Mouse (Mus musculus) liver, embryonic 13.5 days (tissue): ENCODE data around the gene Aak1. TPM values are rescaled to one million over a fixed set of nuclear protein-coding genes. Genes with fewer than 3 reads are reported as not detected.

ENCODE experiments used
- ATAC-seq: fragments of 200-750 bp; cut with Nextera tagmentation; 2 replicates; pipeline ENCODE4 v1.8.0; 2017; ENCODE audit warnings: low read depth, mild to moderate bottlenecking, moderate number of reproducible peaks, moderate library complexity
- DNase-seq: peaks from one replicate; pipeline ENCODE4 v3.0.0; 2022
- H3K27ac ChIP-seq: fragments of 300-500 bp; sonication (generic); 2 replicates; pipeline ENCODE4 v1.5.1; 2015; ENCODE audit warnings: moderate library complexity, mild to moderate bottlenecking, inconsistent platforms
- H3K27me3 ChIP-seq: fragments of 300-500 bp; sonication (generic); 2 replicates; pipeline ENCODE4 v1.6.1; 2015; ENCODE audit warnings: mild to moderate bottlenecking, inconsistent platforms
- H3K36me3 ChIP-seq: fragments of 300-500 bp; sonication (generic); 2 replicates; pipeline ENCODE4 v1.6.1; 2015; ENCODE audit warnings: mild to moderate bottlenecking, inconsistent platforms
- H3K4me1 ChIP-seq: fragments of 300-500 bp; sonication (generic); replicated peaks from 2 replicates; pipeline ENCODE4 v1.6.1; 2015; ENCODE audit warnings: inconsistent platforms
- H3K4me2 ChIP-seq: fragments of 300-500 bp; sonication (generic); 2 replicates; pipeline ENCODE4 v1.6.1; 2015; ENCODE audit warnings: inconsistent platforms, mild to moderate bottlenecking, moderate library complexity
- H3K4me3 ChIP-seq: fragments of 300-500 bp; sonication (generic); replicated peaks from 2 replicates; pipeline ENCODE4 v1.5.1; 2015; ENCODE audit warnings: mild to moderate bottlenecking, inconsistent platforms
- H3K9ac ChIP-seq: fragments of 300-500 bp; sonication (generic); 2 replicates; pipeline ENCODE4 v1.6.1; 2015; ENCODE audit warnings: mild to moderate bottlenecking, inconsistent platforms
- H3K9me3 ChIP-seq: fragments of 300-500 bp; sonication (generic); replicated peaks from 2 replicates; pipeline ENCODE4 v1.6.1; 2016; ENCODE audit warnings: inconsistent platforms
- WGBS: fragments of 180-500 bp; shearing (Covaris S2); methylation state at CpG from one replicate; pipeline ENCODE4 v1.1.7; 2015; ENCODE audit not compliant: insufficient replicate concordance; 5-methylcytosine and 5-hydroxymethylcytosine counted together
- polyA plus RNA-seq: library from polyadenylated mRNA; unstranded; fragments of >200 nt; fragmentation: Nextera tagmentation; extraction: Ambion mirVana; gene quantifications from 2 replicates; pipeline ENCODE4 v1.2.1, GENCODE M21; 2015

The Aak1 gene
- polyA plus RNA-seq, 1 experiment from 2014 or later = 3.4 TPM

DNA sequence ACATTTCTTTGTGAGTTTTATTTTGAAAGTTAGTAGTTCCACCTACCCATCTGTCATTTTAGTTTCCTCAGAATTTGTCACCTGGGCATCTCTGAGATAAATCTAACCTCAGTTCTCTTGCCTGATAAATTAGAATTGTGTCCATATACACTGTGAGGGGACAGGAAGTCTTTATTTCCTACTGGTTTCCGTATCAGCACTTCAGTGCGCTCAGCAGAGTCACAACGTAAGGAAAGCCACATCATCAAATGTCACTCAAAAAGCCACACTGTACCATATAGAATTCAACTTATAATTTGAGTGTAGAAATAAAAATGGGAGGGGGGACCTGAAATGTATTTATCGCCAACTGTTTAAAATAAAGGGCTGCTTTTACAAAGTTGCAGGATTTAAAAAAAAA, 144.9 kb downstream of the Aak1 start:
- Histone ChIP-seq H3K4me2 (no peak overlapping the region), H3K9ac (no peak overlapping the region), H3K4me1 (no peaks in the 10 kb centered on the region), H3K36me3 (peaks cover 19% of the 10 kb centered on the region), H3K27ac (no peak overlapping the region), H3K27me3 (no peaks in the 10 kb centered on the region), H3K4me3 (no peak overlapping the region), H3K9me3 (no peaks in the 10 kb centered on the region)
- no peak for DNase-seq
- 40% methylated on average over 4 of the region's 4 CpGs for WGBS
- no peak for ATAC-seq

- no peak overlapping the region for H3K4me2 ChIP-seq
- H3K9me3 ChIP-seq = no peaks in the 10 kb centered on the region
- H3K27me3 ChIP-seq = no peaks in the 10 kb centered on the region
- ATAC-seq = no peak
- H3K36me3 ChIP-seq = peaks cover 19% of the 10 kb centered on the region
- H3K9ac ChIP-seq = no peak overlapping the region
- no peaks in the 10 kb centered on the region for H3K4me1 ChIP-seq
- no peak for DNase-seq
- WGBS = 84% methylated on average over 5 of the region's 5 CpGs
- no peak overlapping the region for H3K4me3 ChIP-seq
- H3K27ac ChIP-seq = no peak overlapping the region
These were observed 147.5 kb downstream of the Aak1 start for GRCm38 (mm10) chr6:86996629-86997307.

GRCm38 (mm10) chr6:86997360-86997759, 148.0 kb downstream of the Aak1 start:
- DNase-seq (no peak), ATAC-seq (no peak)
- WGBS = 77% methylated on average over 6 of the region's 6 CpGs
- no peak overlapping the region for H3K9ac ChIP-seq
- no peaks in the 10 kb centered on the region for H3K27me3 ChIP-seq
- peaks cover 3% of the 10 kb centered on the region; the same call in 1 of the 2 replicates for H3K4me1 ChIP-seq
- no peak overlapping the region for H3K27ac ChIP-seq
- H3K9me3 ChIP-seq = no peaks in the 10 kb centered on the region
- peaks cover 19% of the 10 kb centered on the region for H3K36me3 ChIP-seq
- no peak overlapping the region for H3K4me2 ChIP-seq
- H3K4me3 ChIP-seq = no peak overlapping the region

GRCm38 (mm10) chr6:87001995-87002394, 152.7 kb downstream of the Aak1 start:
- WGBS = 73% methylated on average over 6 of the region's 6 CpGs
- no peak overlapping the region for H3K4me2 ChIP-seq
- no peaks in the 10 kb centered on the region for H3K9me3 ChIP-seq
- peaks cover 7% of the 10 kb centered on the region for H3K36me3 ChIP-seq
- no peak overlapping the region for H3K4me3 ChIP-seq
- ATAC-seq = no peak
- no peak for DNase-seq
- H3K9ac ChIP-seq = no peak overlapping the region
- no peak overlapping the region for H3K27ac ChIP-seq
- no peaks in the 10 kb centered on the region for H3K27me3 ChIP-seq
- H3K4me1 ChIP-seq = peaks cover 6% of the 10 kb centered on the region

- DNase-seq (peak; percentile 57), ATAC-seq (no peak)
- 46% methylated on average over 8 of the region's 8 CpGs for WGBS
- H3K4me2 ChIP-seq = no peak overlapping the region
- no peaks in the 10 kb centered on the region for H3K9me3 ChIP-seq
- H3K36me3 ChIP-seq = peaks cover under 1% of the 10 kb centered on the region
- H3K27me3 ChIP-seq = no peaks in the 10 kb centered on the region
- H3K4me3 ChIP-seq = no peak overlapping the region
- H3K4me1 ChIP-seq = peaks cover 6% of the 10 kb centered on the region
- H3K27ac ChIP-seq = no peak overlapping the region
- H3K9ac ChIP-seq = no peak overlapping the region
These were observed 153.3 kb downstream of the Aak1 start for GRCm38 (mm10) chr6:87002521-87003055.

GRCm38 (mm10) chr6:87004099-87004498, 154.8 kb downstream of the Aak1 start:
- Histone ChIP-seq H3K4me3 (no peak overlapping the region), H3K9me3 (no peaks in the 10 kb centered on the region), H3K27ac (no peak overlapping the region), H3K9ac (no peak overlapping the region), H3K4me2 (no peak overlapping the region), H3K36me3 (no peaks in the 10 kb centered on the region), H3K4me1 (peaks cover 8% of the 10 kb centered on the region), H3K27me3 (no peaks in the 10 kb centered on the region)
- no peak for ATAC-seq
- DNase-seq = no peak
- 49% methylated on average over 2 of the region's 2 CpGs for WGBS

- Histone ChIP-seq H3K36me3 (no peaks in the 10 kb centered on the region), H3K27ac (no peak overlapping the region), H3K4me1 (peaks cover 18% of the 10 kb centered on the region), H3K9me3 (no peaks in the 10 kb centered on the region), H3K9ac (no peak overlapping the region), H3K4me2 (no peak overlapping the region), H3K4me3 (no peak overlapping the region), H3K27me3 (no peaks in the 10 kb centered on the region)
- DNase-seq (no peak), ATAC-seq (no peak)
These were observed 156.3 kb downstream of the Aak1 start for GRCm38 (mm10) chr6:87005577-87005976.

DNA sequence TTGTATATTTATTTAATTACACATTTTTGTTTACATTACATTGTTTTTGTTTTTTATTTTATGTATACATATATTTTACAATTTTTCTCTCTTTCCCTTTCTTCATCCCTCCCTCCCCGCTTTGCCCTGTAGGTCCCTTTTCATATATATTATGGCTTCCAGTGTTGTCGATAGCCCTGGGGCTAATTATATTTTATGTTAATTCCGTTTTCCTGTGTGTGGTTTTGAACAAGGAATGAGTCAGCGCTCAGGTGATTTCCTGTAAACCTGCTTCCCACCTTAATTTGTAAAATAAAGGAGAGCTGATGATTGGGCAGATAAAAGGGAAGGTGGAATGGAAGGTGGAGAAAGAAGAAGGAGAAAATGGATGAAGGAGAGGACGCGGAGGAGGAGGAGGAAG, 159.6 kb downstream of the Aak1 start, which contains the start of gene Nfu1:
Gene Nfu1 (plus strand): TSS at position 350 of the 400 bp plus-strand sequence.
- H3K27ac ChIP-seq = peak within 1 kb of the TSS; percentile 89
- H3K36me3 ChIP-seq = peaks cover 6% of the 10 kb centered on the region; the same call in 1 of the 2 replicates
- no peaks in the 10 kb centered on the region for H3K9me3 ChIP-seq
- H3K9ac ChIP-seq = peak within 1 kb of the TSS; percentile 96
- no peak for DNase-seq
- peaks cover 36% of the 10 kb centered on the region for H3K4me1 ChIP-seq
- H3K4me2 ChIP-seq = peak within 1 kb of the TSS; percentile 86
- H3K27me3 ChIP-seq = no peaks in the 10 kb centered on the region
- H3K4me3 ChIP-seq = peak within 1 kb of the TSS; percentile 81
- ATAC-seq = no peak
- 60% methylated on average over 6 of the region's 6 CpGs for WGBS

DNA sequence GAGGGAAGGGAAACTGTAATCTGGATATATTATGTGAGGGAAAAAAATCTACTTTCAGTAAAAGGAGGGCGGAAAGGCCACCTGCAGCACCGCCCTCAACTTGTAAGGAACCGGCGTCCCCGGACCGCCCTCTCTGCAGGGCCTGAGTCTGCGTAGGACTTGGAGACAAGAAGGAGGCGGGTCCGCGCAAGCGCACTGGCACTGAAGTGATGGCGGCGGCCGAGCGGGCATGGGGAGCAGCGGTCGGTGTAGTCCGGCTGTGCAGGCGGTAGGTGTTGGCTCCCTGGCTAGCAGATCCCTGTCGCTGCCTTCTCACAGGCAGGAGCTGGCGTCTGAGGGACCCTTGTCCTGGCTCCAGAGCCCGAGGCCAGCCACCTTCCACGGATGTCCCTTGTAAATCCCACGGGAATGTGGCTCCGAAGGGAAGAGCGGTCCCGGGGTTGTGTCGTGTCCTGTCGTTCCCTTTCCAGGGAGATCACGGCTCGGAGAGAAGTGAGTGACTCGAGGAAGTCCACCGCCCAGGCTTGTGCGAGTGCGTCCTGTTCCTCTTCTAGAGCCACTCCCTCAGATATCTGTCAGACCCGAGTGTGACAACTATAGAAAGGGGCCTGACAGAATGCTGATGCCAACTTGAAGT, 160.5 kb downstream of the Aak1 start:
- H3K4me1 ChIP-seq = peaks cover 36% of the 10 kb centered on the region
- H3K9ac ChIP-seq = peak overlapping the region; percentile 96
- H3K4me2 ChIP-seq = peak overlapping the region; percentile 86
- H3K9me3 ChIP-seq = no peaks in the 10 kb centered on the region
- H3K27ac ChIP-seq = peak overlapping the region; percentile 89
- no peaks in the 10 kb centered on the region for H3K27me3 ChIP-seq
- peak overlapping the region; percentile 81 for H3K4me3 ChIP-seq
- ATAC-seq (peak; percentile 98), DNase-seq (peak; percentile 94)
- H3K36me3 ChIP-seq = peaks cover 11% of the 10 kb centered on the region
- WGBS = under 1% methylated on average over 36 of the region's 36 CpGs

DNA sequence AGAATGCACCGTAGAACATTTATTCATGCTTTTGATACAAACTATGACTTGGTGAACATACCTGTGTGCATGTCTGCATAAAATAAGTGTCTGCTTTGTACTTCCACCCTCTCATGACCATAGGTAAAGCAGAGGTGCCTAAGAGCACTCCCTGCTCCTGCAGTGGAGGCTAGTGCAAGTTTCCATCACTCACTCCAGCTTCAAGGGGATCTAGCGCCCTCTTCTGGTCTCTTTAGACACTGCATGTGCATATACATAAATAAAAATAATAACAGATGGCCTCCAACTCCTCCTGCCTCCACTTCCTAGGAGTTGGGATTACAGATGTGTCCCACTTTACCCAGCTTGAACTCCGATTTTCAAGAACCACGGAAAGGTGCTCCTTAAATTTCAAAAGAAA, 167.6 kb downstream of the Aak1 start:
- no peak overlapping the region for H3K27ac ChIP-seq
- DNase-seq (peak; percentile 53), ATAC-seq (no peak)
- H3K4me1 ChIP-seq = peaks cover 10% of the 10 kb centered on the region
- no peaks in the 10 kb centered on the region for H3K27me3 ChIP-seq
- peaks cover 71% of the 10 kb centered on the region for H3K36me3 ChIP-seq
- H3K9ac ChIP-seq = no peak overlapping the region
- 50% methylated on average over 4 of the region's 4 CpGs for WGBS
- no peak overlapping the region for H3K4me3 ChIP-seq
- H3K9me3 ChIP-seq = peaks cover 6% of the 10 kb centered on the region; the same call in 1 of the 2 replicates
- H3K4me2 ChIP-seq = no peak overlapping the region

- Histone ChIP-seq H3K4me1 (no peaks in the 10 kb centered on the region), H3K27ac (no peak overlapping the region), H3K4me2 (no peak overlapping the region), H3K4me3 (no peak overlapping the region), H3K27me3 (no peaks in the 10 kb centered on the region), H3K36me3 (peaks cover 80% of the 10 kb centered on the region), H3K9me3 (peaks cover 6% of the 10 kb centered on the region; the same call in 1 of the 2 replicates), H3K9ac (no peak overlapping the region)
- ATAC-seq = no peak
- WGBS = 80% methylated on average over 8 of the region's 8 CpGs
- no peak for DNase-seq
These were observed 169.6 kb downstream of the Aak1 start for GRCm38 (mm10) chr6:87018874-87019273.
